Mouse (Mus musculus): ENCODE data around the gene Gins2. TPM values are rescaled to one million over a fixed set of nuclear protein-coding genes. Genes with fewer than 3 reads are reported as not detected.

Gene Gins2
- polyA plus RNA-seq, 1 experiment from 2014 or later, result 104 TPM

DNA sequence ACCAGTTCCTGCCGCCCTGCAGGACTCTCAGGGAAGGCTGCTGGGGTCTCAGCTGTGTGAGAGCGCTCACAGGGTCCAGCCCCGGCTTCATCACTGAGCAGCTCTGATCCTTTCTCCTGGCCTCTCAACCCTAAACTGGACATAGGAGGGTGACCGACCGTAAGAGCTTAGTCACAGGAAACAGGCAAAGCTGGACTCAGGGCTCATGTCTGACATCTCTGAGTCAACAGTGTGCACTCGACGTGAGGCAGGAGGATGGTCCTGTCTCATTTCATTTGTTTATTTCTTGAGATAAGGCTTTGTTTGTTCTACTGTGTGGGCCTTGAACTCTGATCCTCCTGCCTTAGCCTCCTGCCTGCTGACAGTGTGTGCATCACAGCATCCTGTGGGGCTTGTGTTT lies 31.3 kb upstream of the Gins2 start:
- no peak for ATAC-seq (ENCODE audit: low FRiP score, low read depth)
- H3K36me3 ChIP-seq, result no peaks in the 10 kb centered on the region
- no peak overlapping the region for H3K4me2 ChIP-seq (replicated peaks)
- H3K27ac ChIP-seq, result no peak overlapping the region
- H3K4me3 ChIP-seq, result no peak overlapping the region
- 53% methylated on average over 7 of the region's 7 CpGs for WGBS
- H3K9me3 ChIP-seq, result no peaks in the 10 kb centered on the region
- H3K4me1 ChIP-seq, result no peaks in the 10 kb centered on the region; the same call in none of the 2 replicates
- H3K27me3 ChIP-seq, result no peaks in the 10 kb centered on the region
- peak overlapping the region; percentile 19; the same call in 1 of the 2 replicates for H3K9ac ChIP-seq

DNA sequence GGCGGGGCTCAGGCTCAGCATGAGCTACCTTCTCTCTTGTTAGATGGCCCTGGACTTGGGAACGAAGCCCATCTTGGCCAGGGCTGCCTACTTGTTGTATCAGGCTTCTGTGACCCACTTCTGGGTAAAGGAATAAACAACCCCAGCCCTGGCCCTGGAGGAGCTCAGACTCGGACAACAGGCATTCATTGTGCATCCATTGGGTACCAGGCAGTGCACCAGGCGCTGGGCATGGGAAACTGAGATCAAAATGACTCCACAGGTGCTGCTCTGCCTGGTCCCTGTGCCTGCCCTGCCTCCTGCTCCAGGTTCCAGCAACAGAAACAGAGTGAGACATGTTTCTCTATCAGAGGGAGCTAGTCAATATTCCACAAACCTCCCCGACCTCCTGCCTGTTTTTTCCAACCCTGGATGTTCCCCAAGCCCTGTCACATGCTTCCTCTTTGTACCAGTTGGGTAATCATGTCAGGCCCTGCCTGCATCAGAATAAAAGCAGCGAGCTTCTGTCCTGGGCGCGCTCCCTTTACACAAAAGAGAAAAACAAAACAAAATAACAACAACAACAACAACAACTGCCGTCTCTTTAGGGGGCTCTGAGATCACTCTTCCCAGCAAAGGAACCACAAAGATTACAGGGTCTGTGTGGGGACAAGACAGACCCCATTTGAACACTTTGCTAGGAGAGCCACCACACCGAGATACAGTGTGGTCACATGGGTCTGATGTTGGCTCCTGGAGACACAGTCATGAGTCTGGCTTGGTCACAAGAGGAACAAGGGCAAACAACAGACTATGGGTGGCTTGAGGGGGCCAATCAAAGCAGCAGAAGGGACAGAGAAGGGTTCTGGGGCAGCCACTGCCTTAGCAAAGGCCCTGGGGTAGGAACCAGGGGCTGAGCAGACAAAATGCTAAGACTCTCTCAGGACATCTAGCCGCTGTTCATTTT lies 30.4 kb upstream of the Gins2 start:
- Histone ChIP-seq H3K9ac (0 out of 2 replicates have a peak overlapping the region, but pooled peaks have one; percentile 19), H3K4me2 (replicated peaks) (no peak overlapping the region), H3K27me3 (no peaks in the 10 kb centered on the region), H3K27ac (no peak overlapping the region), H3K4me1 (no peaks in the 10 kb centered on the region; the same call in none of the 2 replicates), H3K36me3 (no peaks in the 10 kb centered on the region), H3K9me3 (no peaks in the 10 kb centered on the region), H3K4me3 (no peak overlapping the region)
- WGBS, result 74% methylated on average over 10 of the region's 11 CpGs
- ATAC-seq (ENCODE audit: low FRiP score, low read depth), result no peak

DNA sequence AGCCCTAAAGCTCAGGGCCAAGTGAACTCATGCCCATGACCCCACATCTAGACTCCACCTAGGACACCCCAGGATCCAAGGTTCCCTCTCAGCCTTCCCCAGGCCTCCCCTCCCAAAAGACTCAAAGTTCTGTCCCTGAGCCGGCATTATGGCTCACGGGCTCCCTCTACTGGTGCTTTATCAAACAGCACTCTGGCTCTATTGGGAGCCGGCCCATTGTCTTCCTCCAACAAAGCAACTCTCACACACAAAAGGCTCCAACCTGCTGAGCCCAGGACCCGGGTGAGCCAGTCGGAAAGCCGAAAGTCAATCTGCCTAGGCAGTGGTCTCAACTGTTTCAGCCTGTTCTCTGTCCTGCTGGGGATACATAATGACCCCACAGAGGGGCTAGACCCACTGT lies 29.0 kb upstream of the Gins2 start:
- Histone ChIP-seq H3K4me3 (no peak overlapping the region), H3K4me1 (no peaks in the 10 kb centered on the region; the same call in none of the 2 replicates), H3K27me3 (no peaks in the 10 kb centered on the region), H3K27ac (no peak overlapping the region), H3K4me2 (replicated peaks) (peak overlapping the region; percentile 21; the same call in 1 of the 2 replicates), H3K36me3 (no peaks in the 10 kb centered on the region), H3K9ac (no peak overlapping the region), H3K9me3 (no peaks in the 10 kb centered on the region)
- WGBS, result 1% methylated on average over 6 of the region's 6 CpGs
- ATAC-seq (ENCODE audit: low FRiP score, low read depth), result 0 out of 2 replicates have a peak, but pooled peaks have one; percentile 41

DNA sequence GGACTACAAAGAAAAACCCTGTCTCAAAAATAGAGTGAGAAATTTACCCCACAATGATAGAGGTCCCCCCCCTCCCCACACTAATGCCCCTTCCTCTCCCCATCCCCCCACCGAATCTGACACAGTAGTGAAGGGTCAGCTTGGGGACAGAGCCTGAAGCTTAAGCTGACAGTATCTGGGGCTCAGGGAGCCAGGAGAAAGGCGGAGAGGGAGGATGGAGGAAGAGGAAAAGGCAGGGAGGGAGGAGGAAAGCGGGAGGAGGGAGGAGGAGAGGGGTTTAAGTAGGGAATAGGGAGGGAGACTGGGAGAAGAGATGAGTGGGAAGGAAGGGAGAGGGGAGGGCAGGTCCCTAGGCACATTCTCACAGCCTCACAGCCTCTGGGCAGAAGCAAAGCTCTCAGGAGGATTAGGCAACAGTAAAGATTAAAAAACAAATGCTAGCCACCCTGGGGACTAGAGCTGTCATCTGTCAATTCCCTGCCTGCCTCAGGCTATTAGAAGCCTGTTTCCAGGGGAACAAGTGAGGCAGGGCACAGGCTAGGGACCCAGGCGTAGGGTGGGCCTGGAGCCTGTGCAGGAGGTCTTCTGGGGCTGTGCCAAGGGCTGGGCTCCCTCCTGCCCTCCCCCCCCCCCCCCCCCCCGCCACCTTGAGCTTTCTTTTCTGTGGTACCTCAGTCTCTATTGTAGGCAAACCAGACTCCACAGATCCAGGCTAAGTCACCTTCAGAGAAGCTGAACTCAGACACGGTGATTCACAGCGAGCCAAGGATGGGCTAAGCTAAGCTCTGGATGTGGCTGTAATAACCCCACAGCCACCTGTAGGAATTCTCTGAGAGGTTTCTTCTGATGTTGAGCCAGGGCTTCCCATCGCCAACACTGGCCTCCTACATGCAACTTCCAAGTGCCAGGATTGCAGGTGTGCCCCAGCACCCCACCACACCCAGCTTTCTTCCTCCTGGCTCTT lies 27.8 kb upstream of the Gins2 start:
- no peaks in the 10 kb centered on the region for H3K9me3 ChIP-seq
- H3K27me3 ChIP-seq, result no peaks in the 10 kb centered on the region
- H3K36me3 ChIP-seq, result no peaks in the 10 kb centered on the region
- no peak overlapping the region for H3K4me3 ChIP-seq
- 37% methylated on average over 7 of the region's 8 CpGs for WGBS
- H3K9ac ChIP-seq, result no peak overlapping the region
- no peaks in the 10 kb centered on the region; the same call in none of the 2 replicates for H3K4me1 ChIP-seq
- no peak overlapping the region for H3K27ac ChIP-seq
- no peak for ATAC-seq (ENCODE audit: low FRiP score, low read depth)
- no peak overlapping the region for H3K4me2 ChIP-seq (replicated peaks)

DNA sequence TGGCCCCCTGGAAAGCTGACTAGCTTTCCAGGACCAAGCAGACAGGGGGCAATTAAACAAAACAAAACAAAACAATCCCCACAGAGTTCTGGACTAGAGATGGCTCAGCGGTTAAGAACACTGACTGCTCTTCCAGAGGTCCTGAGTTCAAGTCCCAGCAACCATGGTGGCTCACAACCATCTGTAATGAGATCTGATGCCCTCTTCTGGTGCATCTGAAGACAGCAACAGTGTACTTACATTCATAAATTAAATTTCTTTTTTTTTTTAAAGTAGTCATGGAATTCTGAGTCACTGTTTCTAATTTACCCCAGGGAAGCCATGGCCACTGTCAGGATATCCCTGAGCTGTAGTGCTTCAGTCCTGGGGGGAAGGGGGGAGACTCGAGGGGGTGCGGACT lies 25.4 kb upstream of the Gins2 start:
- no peak for ATAC-seq (ENCODE audit: low FRiP score, low read depth)

DNA sequence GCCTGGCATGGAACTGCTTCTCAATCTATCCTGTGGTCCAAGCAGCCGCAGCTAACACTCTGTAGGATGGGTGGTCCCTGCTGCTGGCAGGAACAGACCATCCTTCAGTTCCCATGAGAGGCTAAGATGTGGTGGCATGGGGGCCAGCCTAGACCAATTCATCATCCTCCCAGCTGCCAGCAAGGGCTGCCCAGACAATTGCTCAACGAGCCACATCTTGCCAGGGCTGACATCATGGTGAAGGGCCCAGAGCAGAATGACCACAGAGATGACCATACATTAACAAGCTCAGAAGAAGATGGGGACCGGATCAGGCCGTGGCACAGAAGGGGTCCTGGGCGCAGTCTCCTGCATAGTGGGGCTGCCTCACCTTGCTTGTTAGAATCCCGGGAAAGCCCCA lies 21.7 kb upstream of the Gins2 start:
- Histone ChIP-seq H3K9me3 (no peaks in the 10 kb centered on the region), H3K27me3 (no peaks in the 10 kb centered on the region), H3K27ac (no peak overlapping the region), H3K4me2 (replicated peaks) (no peak overlapping the region), H3K36me3 (no peaks in the 10 kb centered on the region), H3K9ac (no peak overlapping the region; the same call in 1 of the 2 replicates), H3K4me1 (peaks cover 2% of the 10 kb centered on the region; the same call in 1 of the 2 replicates), H3K4me3 (no peak overlapping the region)
- no peak for ATAC-seq (ENCODE audit: low FRiP score, low read depth)
- WGBS, result 82% methylated on average over 6 of the region's 6 CpGs

More for the DNA sequence above, 25.4 kb upstream of the Gins2 start:
- Histone ChIP-seq H3K4me1 (no peaks in the 10 kb centered on the region; the same call in none of the 2 replicates), H3K4me2 (replicated peaks) (no peak overlapping the region), H3K4me3 (no peak overlapping the region), H3K27me3 (no peaks in the 10 kb centered on the region), H3K9me3 (no peaks in the 10 kb centered on the region), H3K36me3 (no peaks in the 10 kb centered on the region), H3K27ac (no peak overlapping the region), H3K9ac (no peak overlapping the region)
- WGBS, result 82% methylated on average over 3 of the region's 3 CpGs

DNA sequence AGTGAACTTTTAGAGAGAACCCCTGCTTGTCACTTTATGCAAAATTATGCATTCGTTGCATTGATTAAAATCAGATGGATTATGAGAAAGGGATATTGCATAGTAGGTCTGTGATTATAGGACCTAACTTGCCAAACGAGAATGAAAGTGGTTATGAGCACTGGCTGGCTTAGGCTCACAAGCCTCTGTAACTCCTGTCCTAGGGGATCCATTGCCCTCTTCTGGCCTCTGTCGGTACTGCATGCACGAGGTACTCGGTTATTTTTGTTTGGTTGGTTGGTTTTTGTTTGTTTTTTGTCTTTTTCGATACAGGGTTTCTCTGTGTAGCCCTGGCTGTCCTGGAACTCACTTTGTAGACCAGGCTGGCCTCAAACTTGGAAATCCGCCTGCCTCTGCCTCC lies 18.8 kb upstream of the Gins2 start:
- ATAC-seq (ENCODE audit: low FRiP score, low read depth), result no peak
- Histone ChIP-seq H3K9ac (no peak overlapping the region), H3K27ac (no peak overlapping the region), H3K4me2 (replicated peaks) (no peak overlapping the region), H3K9me3 (no peaks in the 10 kb centered on the region), H3K36me3 (no peaks in the 10 kb centered on the region), H3K4me1 (peaks cover 3% of the 10 kb centered on the region), H3K4me3 (no peak overlapping the region), H3K27me3 (no peaks in the 10 kb centered on the region)
- 15% methylated on average over 7 of the region's 7 CpGs for WGBS

DNA sequence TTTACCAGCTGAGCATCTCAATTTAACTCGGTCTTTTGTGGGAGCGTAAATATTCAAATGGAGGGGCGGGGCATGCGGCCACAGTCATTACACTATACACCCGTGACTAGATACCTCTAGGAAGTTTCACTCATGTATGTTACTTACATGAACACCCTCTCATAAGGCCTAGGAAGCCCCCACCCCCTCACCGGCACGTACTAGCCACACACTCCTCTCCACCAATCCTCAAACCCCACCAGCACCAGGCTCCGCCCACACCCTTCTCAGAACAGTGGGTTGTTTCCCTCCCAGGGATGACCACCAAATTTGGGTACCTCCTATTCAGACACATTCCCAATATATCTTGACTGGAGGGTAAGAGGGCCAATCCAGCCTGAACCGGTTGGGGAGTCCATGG lies 18.4 kb upstream of the Gins2 start:
- 85% methylated on average over 9 of the region's 9 CpGs for WGBS
- no peak for ATAC-seq (ENCODE audit: low FRiP score, low read depth)

DNA sequence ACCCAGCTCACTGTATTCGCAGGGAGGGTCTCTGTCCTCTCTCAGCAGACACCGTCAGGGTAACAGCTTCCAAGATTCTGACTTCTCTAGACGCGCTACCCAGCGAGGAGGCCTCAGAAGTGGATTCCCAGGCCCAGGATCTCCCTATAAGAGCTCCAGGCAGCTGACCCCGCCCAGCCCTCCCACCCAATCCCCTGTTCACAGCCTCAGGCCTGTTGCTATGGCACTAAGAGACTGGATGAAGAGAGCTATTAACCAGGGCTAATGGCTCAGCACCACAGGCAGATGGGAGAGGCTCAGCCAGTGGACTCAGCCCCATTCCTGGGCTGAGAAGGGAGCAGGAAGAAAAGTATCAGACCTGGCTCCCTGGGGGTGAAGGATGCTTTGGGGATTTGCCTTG lies 13.6 kb upstream of the Gins2 start:
- no peak overlapping the region for H3K4me3 ChIP-seq
- no peaks in the 10 kb centered on the region for H3K36me3 ChIP-seq
- 0 out of 2 replicates have a peak, but pooled peaks have one; percentile 29 for ATAC-seq (ENCODE audit: low FRiP score, low read depth)
- H3K4me2 ChIP-seq (replicated peaks), result no peak overlapping the region
- H3K9me3 ChIP-seq, result no peaks in the 10 kb centered on the region
- peak overlapping the region; percentile 0; the same call in 1 of the 2 replicates for H3K27ac ChIP-seq
- H3K27me3 ChIP-seq, result no peaks in the 10 kb centered on the region
- H3K9ac ChIP-seq, result 0 out of 2 replicates have a peak overlapping the region, but pooled peaks have one; percentile 27
- 35% methylated on average over 6 of the region's 6 CpGs for WGBS
- H3K4me1 ChIP-seq, result peaks cover 17% of the 10 kb centered on the region

More for the DNA sequence above, 18.4 kb upstream of the Gins2 start:
- Histone ChIP-seq H3K27ac (no peak overlapping the region), H3K4me2 (replicated peaks) (no peak overlapping the region), H3K36me3 (no peaks in the 10 kb centered on the region), H3K27me3 (no peaks in the 10 kb centered on the region), H3K4me1 (peaks cover 8% of the 10 kb centered on the region), H3K9me3 (no peaks in the 10 kb centered on the region), H3K4me3 (no peak overlapping the region), H3K9ac (no peak overlapping the region)

DNA sequence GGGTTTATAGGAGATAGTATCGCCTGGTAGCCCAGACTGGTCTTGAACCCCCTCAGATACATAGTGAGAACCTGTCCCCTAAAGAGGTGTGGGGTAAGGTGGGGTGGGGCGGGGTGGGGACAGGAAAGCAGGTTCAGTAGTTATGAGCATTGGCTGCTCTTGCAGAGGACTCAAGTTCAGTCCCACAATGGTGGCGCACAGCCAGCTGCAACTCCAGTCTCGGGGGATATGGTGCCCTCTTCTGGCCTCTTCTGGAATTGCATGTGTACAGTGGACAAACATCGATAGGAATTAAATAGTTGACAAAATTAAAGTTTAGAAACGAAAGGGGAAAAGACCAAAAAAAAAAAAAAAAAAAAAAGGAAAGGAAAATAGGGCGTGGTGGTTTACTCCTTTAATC lies 10.4 kb upstream of the Gins2 start:
- Histone ChIP-seq H3K9ac (no peak overlapping the region), H3K27ac (no peak overlapping the region), H3K27me3 (no peaks in the 10 kb centered on the region), H3K4me3 (no peak overlapping the region), H3K4me1 (peaks cover 17% of the 10 kb centered on the region), H3K9me3 (no peaks in the 10 kb centered on the region), H3K36me3 (no peaks in the 10 kb centered on the region), H3K4me2 (replicated peaks) (no peak overlapping the region)
- WGBS, result 51% methylated on average over 7 of the region's 7 CpGs
- ATAC-seq (ENCODE audit: low FRiP score, low read depth), result no peak

DNA sequence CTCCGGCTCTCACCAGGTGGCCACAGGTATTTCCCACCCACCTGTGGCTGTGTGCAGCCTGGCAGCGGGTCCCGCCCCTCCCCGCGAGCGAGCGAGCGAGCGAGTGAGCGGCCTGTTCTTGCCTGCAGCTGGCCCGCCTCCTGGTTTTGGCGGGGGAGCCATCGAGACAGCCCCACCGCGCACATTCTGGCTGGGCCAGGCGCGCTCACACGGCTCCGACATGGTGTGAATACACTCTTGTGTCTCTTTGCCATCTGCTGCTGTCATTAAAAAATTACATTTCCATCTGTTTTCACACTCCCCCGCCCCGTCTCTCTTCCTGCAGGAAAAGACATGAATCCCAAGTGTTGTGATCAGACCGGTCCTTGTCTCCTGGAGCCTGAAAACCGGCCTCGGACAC lies 9.5 kb upstream of the Gins2 start:
- ATAC-seq (ENCODE audit: low FRiP score, low read depth), result peak; percentile 62
- Histone ChIP-seq H3K27ac (0 out of 2 replicates have a peak overlapping the region, but pooled peaks have one; percentile 44), H3K27me3 (no peaks in the 10 kb centered on the region), H3K4me1 (peaks cover 17% of the 10 kb centered on the region), H3K4me2 (replicated peaks) (peak overlapping the region; percentile 50), H3K9ac (peak overlapping the region; percentile 53; the same call in 1 of the 2 replicates), H3K4me3 (peak overlapping the region; percentile 10; the same call in 1 of the 2 replicates), H3K9me3 (no peaks in the 10 kb centered on the region), H3K36me3 (no peaks in the 10 kb centered on the region)
- 20% methylated on average over 24 of the region's 24 CpGs for WGBS
